Mouse (Mus musculus) yolk sac, embryonic 10.5 days (tissue): ENCODE data around the gene Alg2.

ENCODE experiments used
- DNase-seq: peaks from one replicate; pipeline ENCODE4 v3.0.0-alpha.2; 2017; ENCODE audit warnings: low spot score

Gene Alg2

DNA sequence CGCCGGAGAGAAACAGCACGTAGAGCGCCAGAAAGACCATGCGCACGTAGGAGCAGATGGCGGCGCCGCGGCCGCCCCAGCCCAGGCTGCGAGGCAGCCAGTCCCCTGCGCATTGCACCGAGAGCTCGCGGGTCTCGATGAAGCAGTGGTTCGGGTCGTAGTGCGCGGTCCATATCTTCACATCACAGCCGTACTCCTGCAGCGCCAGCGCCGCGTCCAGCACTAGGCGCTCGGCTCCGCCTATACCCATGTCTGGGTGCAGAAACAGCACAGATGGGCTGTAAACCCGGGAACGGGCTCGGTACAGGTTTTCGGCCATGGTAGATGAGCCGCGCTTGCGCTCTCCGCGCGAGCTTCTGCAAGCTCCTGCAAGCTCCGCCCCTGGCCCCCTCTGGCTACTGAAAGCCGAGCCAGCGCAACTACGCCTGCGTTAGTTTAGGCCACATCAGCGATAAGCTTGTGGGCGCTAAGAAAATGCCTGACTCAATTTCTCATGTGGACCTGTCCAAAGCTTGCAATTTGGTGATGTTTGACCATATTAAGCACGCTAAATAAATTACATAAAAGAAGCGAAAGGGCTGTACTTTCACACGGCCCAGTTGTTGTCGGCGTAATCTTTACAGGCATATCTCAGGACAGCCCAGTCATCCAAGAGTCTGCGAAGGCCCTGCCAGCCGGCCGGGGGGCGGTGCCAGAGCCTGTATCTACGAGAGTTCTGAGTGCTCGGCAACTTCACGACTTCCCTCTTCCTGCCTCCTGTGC is at the start of gene Alg2, which contains the start of gene Sec61b:
Alg2 (minus strand) TSS at position 366 of the 762 bp plus-strand sequence.
Sec61b (plus strand) TSS at position 691 of the 762 bp plus-strand sequence.
- peak; percentile 96 for DNase-seq

GRCm38 (mm10) chr4:47521884-47522605 is 47.9 kb upstream of the Alg2 start:
- no peak for DNase-seq

GRCm38 (mm10) chr4:47520076-47520475 is 45.9 kb upstream of the Alg2 start:
- no peak for DNase-seq

DNA sequence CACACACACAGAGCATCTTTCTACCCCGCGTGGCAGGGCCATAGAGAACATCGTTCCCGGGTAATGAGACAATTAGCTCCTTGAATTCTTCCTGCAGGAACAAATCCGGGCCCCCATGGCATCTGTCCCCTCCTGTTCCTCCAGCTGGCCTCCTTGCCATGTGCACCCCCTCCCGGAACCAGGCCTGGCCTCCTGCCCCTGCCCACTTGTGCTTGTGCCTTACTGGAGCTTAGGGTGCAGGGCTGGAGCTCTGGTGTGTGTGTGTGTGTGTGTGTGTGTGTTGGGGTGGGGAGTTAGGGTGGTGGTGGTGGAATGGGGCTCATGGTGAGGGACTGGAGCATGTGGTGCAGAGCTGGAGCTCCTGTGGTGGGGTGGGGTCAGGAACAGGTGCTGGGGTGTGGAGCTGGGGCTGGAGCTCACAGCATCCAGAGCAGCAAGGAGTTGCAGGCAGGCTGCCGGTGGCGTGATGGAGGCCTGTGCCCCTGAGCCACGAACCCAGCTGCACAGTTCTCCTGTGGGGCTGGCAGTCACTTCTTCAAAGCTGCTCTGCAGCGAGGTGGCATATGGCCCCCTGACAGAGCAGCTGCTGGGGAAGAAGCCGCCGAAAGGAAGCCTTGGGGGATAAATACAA is 44.5 kb upstream of the Alg2 start:
- no peak for DNase-seq

GRCm38 (mm10) chr4:47504841-47505517 is 30.8 kb upstream of the Alg2 start:
- DNase-seq, result no peak

DNA sequence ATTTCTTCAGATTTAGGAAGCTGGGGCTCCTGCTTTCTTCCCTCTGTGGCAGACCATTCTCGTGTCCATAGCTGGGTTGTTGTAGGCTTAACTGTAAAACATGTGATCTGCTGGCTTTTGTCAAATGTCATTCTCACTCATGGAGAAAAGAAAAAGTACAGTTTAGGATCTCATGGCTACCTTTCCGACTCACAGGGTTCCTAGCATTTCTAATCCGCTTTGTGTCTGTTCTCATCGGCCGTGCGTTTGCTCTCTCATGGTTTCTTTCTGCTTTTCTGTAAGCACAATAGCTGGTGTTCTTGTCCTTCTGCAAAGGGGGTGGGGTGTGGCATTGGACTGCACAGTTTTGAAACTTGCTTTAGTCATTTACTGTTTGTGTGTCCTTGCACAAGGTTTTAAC is 28.9 kb upstream of the Alg2 start:
- DNase-seq, result no peak

DNA sequence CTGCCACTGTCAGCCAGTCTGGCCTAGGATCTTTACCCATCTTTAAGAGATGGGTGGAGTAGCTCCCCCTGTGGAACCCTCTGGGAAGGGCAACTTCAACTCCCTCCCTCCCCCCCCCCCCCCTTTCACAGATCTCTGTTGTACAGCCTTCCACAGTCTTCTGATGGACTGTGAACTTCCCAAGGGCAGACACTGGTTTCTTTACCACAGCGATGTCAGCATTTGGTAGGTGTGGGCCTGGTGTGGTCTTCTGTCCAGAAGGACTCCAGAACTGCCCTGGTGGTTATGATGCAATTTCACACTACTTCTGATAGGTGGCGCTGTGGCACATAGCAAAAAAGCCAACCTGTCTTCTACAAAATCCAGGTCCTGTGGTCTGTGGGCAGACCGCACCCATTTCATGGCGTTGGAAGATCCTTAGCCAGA is 28.4 kb upstream of the Alg2 start:
- peak; percentile 28 for DNase-seq

DNA sequence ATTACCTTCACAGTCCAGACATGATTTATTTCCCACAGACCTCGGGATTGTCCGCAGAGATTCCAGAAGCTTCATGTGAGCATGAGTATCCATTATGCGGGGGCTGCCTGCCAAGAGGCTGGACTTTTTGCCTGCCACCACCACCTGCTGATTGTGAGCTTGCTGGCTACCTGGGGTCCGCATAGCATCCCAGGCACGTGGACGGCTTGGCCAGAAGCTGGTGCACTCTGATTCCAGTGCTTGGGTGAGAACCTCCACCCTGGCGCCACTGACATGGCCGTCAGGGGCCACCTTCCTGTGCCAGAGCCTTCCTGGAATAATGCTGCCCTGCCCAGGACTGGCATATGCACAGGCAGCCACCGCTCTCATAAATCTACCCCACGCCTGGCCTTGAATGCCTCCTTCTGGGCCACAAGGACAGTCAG is 25.0 kb upstream of the Alg2 start:
- no peak for DNase-seq

DNA sequence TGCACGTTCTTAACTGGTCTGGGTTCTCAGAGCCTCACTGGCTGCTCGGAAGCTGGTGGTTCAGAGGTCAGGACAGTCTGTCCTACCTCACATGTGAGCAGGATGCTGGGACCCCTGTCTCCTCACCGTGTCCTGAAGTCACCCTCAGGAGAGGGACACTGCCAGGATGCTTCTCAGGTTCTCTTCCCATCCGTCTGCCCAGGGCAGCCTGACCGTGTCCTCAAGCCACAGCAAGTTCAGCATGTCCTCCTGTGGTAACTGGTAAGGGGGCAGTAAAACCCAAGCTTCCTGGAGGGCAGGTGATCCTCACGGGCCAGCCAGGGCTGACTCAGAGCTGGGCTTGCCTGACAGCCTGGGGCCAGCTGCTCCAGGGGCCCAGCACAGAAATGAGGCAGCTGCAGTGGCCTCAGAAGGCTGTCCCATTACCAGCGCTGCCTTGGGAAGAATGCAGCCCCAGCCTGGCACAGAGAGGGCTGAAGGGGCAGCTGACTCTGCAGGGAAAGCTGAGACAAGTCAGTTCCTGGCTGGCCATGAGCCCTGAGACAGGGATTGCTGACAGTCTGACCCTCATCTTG is 23.8 kb upstream of the Alg2 start:
- DNase-seq, result no peak

GRCm38 (mm10) chr4:47494686-47495085 is 20.6 kb upstream of the Alg2 start:
- DNase-seq, result no peak

- no peak for DNase-seq
Measured at GRCm38 (mm10) chr4:47494137-47494536, 20.0 kb upstream of the Alg2 start.

- no peak for DNase-seq
Measured at GRCm38 (mm10) chr4:47493456-47493855, 19.3 kb upstream of the Alg2 start.

- DNase-seq, result no peak
Measured at GRCm38 (mm10) chr4:47492311-47493086, 18.4 kb upstream of the Alg2 start.

DNA sequence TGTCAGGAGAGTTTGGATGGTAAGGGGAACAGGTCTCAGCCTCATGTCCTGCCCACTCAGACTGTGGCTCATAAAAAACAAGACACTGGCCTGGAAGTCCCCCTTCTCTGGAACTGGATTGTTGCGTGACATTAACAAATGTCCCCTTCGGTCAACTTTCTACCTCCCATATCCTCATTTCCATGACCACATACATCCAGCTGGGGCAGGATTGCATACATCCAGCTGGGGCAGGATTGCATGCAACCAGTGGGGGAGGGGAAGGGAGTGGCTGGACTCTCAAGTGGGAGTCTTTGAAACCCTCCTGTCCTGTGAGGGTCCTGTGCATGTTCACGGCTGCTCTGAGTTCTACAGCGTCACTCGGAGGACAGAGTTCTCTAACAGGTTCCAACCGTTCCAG is 17.1 kb upstream of the Alg2 start:
- no peak for DNase-seq

- DNase-seq, result no peak
Measured at GRCm38 (mm10) chr4:47480576-47480975, 6.4 kb upstream of the Alg2 start.

DNA sequence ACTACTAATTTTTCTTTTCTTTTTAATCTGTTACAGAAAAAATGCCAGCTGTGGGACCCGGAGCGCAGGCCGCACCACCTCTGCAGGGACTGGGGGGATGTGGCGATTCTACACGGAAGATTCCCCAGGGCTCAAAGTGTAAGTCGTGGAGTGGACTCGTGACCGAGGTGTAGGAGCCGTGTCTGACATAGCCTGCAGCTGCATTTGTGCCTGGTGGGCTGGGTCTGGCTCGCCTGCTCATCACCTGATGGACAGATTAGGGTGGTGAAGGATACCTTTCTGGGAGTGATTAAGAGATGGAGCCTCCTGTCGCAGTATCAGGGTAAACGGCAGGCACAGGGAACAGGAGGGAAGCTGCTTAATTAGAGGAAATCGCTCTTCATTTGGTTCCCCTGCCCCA is 6.0 kb upstream of the Alg2 start:
- DNase-seq, result no peak

GRCm38 (mm10) chr4:47477539-47477938 is 3.4 kb upstream of the Alg2 start:
- DNase-seq, result no peak

DNA sequence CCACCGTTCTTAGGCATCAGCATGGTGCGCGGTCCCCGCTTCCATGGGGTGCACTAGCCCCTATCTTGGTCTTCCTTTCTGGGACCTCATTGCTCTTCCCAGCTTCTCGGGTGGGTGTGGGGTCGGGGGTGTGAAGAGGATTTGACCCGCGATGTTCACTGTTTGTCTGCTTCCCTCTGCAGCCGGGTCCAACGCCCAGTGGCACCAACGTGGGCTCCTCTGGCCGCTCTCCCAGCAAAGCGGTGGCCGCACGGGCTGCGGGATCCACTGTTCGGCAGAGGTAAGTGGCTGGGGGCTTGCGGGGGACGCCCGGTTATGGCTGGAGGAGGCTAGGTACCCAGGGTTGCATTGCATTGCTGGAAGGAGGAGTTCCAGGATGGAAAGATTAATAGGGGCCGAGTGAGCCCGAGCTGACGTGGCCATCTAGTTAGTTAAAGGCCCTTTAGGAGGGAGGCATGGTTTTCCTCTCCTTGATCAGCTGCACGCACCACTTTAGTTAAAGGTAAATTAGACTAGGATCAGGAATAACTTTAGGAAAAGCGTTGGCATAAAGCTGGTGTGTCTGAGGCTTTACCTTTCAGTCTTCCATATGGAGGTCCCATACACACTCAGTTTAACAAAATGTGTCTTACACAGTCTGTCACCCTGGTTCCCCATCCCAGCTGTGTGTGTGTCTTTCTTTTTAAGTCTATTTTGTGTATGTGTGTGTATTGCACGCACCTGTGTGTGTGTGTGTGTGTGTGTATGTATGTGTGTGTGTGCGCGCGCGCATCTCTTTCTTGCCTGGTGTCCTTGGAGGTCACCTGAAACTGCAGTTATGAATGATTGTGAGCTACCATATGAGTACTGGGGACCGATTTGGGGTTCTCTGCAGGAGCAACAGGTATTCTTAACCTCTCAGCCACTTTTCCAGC is 854 bp upstream of the Alg2 start:
- peak; percentile 9 for DNase-seq

DNA sequence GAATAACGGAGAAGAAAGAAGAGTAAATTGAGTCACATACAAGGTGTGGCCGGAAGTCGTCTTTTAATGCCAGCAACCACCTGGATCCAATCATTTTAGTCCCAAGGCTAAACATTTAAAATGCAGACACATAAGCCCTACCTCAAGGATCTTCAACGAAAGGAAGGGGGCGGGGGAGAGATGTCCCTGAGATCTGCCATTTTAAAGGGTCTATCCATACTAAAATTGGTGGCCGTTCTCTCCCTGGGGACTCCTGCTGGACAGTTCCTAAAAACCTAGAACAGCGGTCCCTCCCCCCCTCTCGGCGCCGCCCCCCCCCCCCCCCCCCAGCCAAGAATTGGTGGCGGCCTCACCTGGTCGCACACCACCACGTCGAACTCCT is 556 bp downstream of the Alg2 start:
- no peak for DNase-seq

DNA sequence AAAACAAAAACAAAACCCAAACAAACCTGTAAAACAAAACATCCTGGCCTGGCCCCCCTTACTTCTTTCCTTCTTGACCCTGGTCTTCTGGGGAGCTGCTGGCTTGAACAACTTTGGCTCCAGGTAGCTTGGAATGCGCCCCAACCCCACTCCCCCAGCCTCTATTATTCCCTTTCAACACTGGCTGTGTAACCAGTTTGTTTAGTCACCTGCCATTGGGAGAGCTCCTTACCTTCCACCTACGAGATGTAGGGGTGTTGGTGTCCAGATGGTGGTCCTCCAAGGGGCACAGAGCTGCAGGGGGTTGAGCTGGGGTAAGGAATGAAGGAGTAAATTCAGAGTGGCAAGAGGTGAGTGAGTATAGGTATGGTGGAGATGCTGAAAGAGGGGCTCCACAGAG is 6.9 kb downstream of the Alg2 start:
- no peak for DNase-seq
